Mouse (Mus musculus) liver, embryonic 13.5 days (tissue): ENCODE data around the gene Uba6. TPM values are rescaled to one million over a fixed set of nuclear protein-coding genes. Genes with fewer than 3 reads are reported as not detected.

Experiments
- ATAC-seq: fragments of 200-750 bp; cut with Nextera tagmentation; 2 replicates; pipeline ENCODE4 v1.8.0; 2017; ENCODE audit warnings: low read depth, mild to moderate bottlenecking, moderate number of reproducible peaks, moderate library complexity
- DNase-seq: peaks from one replicate; pipeline ENCODE4 v3.0.0; 2022
- H3K27ac ChIP-seq: fragments of 300-500 bp; sonication (generic); 2 replicates; pipeline ENCODE4 v1.5.1; 2015; ENCODE audit warnings: moderate library complexity, mild to moderate bottlenecking, inconsistent platforms
- H3K27me3 ChIP-seq: fragments of 300-500 bp; sonication (generic); 2 replicates; pipeline ENCODE4 v1.6.1; 2015; ENCODE audit warnings: mild to moderate bottlenecking, inconsistent platforms
- H3K36me3 ChIP-seq: fragments of 300-500 bp; sonication (generic); 2 replicates; pipeline ENCODE4 v1.6.1; 2015; ENCODE audit warnings: mild to moderate bottlenecking, inconsistent platforms
- H3K4me1 ChIP-seq: fragments of 300-500 bp; sonication (generic); replicated peaks from 2 replicates; pipeline ENCODE4 v1.6.1; 2015; ENCODE audit warnings: inconsistent platforms
- H3K4me2 ChIP-seq: fragments of 300-500 bp; sonication (generic); 2 replicates; pipeline ENCODE4 v1.6.1; 2015; ENCODE audit warnings: inconsistent platforms, mild to moderate bottlenecking, moderate library complexity
- H3K4me3 ChIP-seq: fragments of 300-500 bp; sonication (generic); replicated peaks from 2 replicates; pipeline ENCODE4 v1.5.1; 2015; ENCODE audit warnings: mild to moderate bottlenecking, inconsistent platforms
- H3K9ac ChIP-seq: fragments of 300-500 bp; sonication (generic); 2 replicates; pipeline ENCODE4 v1.6.1; 2015; ENCODE audit warnings: mild to moderate bottlenecking, inconsistent platforms
- H3K9me3 ChIP-seq: fragments of 300-500 bp; sonication (generic); replicated peaks from 2 replicates; pipeline ENCODE4 v1.6.1; 2016; ENCODE audit warnings: inconsistent platforms
- WGBS: fragments of 180-500 bp; shearing (Covaris S2); methylation state at CpG from one replicate; pipeline ENCODE4 v1.1.7; 2015; ENCODE audit not compliant: insufficient replicate concordance; 5-methylcytosine and 5-hydroxymethylcytosine counted together
- polyA plus RNA-seq: library from polyadenylated mRNA; unstranded; fragments of >200 nt; fragmentation: Nextera tagmentation; extraction: Ambion mirVana; gene quantifications from 2 replicates; pipeline ENCODE4 v1.2.1, GENCODE M21; 2015

Uba6 gene
- polyA plus RNA-seq, 1 experiment from 2014 or later = 4.1 TPM

GRCm38 (mm10) chr5:86113037-86113436 lies 59.6 kb downstream of the Uba6 start:
- ATAC-seq = no peak
- no peak for DNase-seq
- no peaks in the 10 kb centered on the region for H3K27me3 ChIP-seq
- no peak overlapping the region for H3K4me2 ChIP-seq
- no peak overlapping the region for H3K9ac ChIP-seq
- H3K4me3 ChIP-seq = no peak overlapping the region
- no peaks in the 10 kb centered on the region for H3K9me3 ChIP-seq
- H3K4me1 ChIP-seq = no peaks in the 10 kb centered on the region
- no peak overlapping the region for H3K27ac ChIP-seq
- peaks cover 9% of the 10 kb centered on the region for H3K36me3 ChIP-seq
- WGBS = 68% methylated on average over 2 of the region's 2 CpGs

- peaks cover 12% of the 10 kb centered on the region; the same call in 1 of the 2 replicates for H3K36me3 ChIP-seq
- H3K4me1 ChIP-seq = no peaks in the 10 kb centered on the region
- ATAC-seq (no peak), DNase-seq (no peak)
- H3K27ac ChIP-seq = no peak overlapping the region
- no peak overlapping the region for H3K9ac ChIP-seq
- WGBS = 73% methylated on average over 1 of the region's 1 CpGs
- no peaks in the 10 kb centered on the region for H3K9me3 ChIP-seq
- no peaks in the 10 kb centered on the region for H3K27me3 ChIP-seq
- H3K4me2 ChIP-seq = no peak overlapping the region
- no peak overlapping the region for H3K4me3 ChIP-seq
Measured at GRCm38 (mm10) chr5:86111074-86111473, 61.5 kb downstream of the Uba6 start.

GRCm38 (mm10) chr5:86106610-86107009 lies 66.0 kb downstream of the Uba6 start:
- peaks cover 8% of the 10 kb centered on the region; the same call in 1 of the 2 replicates for H3K36me3 ChIP-seq
- no peak for ATAC-seq
- no peak overlapping the region for H3K4me3 ChIP-seq
- no peak overlapping the region for H3K27ac ChIP-seq
- no peaks in the 10 kb centered on the region for H3K9me3 ChIP-seq
- no peaks in the 10 kb centered on the region for H3K27me3 ChIP-seq
- DNase-seq = no peak
- no peak overlapping the region for H3K4me2 ChIP-seq
- H3K9ac ChIP-seq = no peak overlapping the region
- 58% methylated on average over 2 of the region's 2 CpGs for WGBS
- H3K4me1 ChIP-seq = no peaks in the 10 kb centered on the region

- H3K9me3 ChIP-seq = no peaks in the 10 kb centered on the region
- H3K4me3 ChIP-seq = no peak overlapping the region
- 0 out of 2 replicates have a peak, but pooled peaks cover 3% of the 10 kb centered on the region for H3K36me3 ChIP-seq
- WGBS = 77% methylated on average over 2 of the region's 2 CpGs
- no peak overlapping the region for H3K27ac ChIP-seq
- no peaks in the 10 kb centered on the region for H3K4me1 ChIP-seq
- no peaks in the 10 kb centered on the region for H3K27me3 ChIP-seq
- ATAC-seq (no peak), DNase-seq (no peak)
- H3K4me2 ChIP-seq = no peak overlapping the region
- no peak overlapping the region for H3K9ac ChIP-seq
Measured at GRCm38 (mm10) chr5:86102176-86102575, 70.4 kb downstream of the Uba6 start.

- Histone ChIP-seq H3K9me3 (no peaks in the 10 kb centered on the region), H3K4me3 (no peak overlapping the region), H3K4me1 (no peaks in the 10 kb centered on the region), H3K9ac (no peak overlapping the region), H3K27me3 (no peaks in the 10 kb centered on the region), H3K4me2 (no peak overlapping the region), H3K27ac (no peak overlapping the region), H3K36me3 (no peaks in the 10 kb centered on the region)
- WGBS = 49% methylated on average over 3 of the region's 3 CpGs
- DNase-seq (no peak), ATAC-seq (no peak)
Measured at GRCm38 (mm10) chr5:86100621-86101020, 72.0 kb downstream of the Uba6 start.

GRCm38 (mm10) chr5:86098988-86099387 lies 73.6 kb downstream of the Uba6 start:
- no peaks in the 10 kb centered on the region; the same call in 1 of the 2 replicates for H3K4me1 ChIP-seq
- 24% methylated on average over 3 of the region's 3 CpGs for WGBS
- ATAC-seq = no peak
- no peaks in the 10 kb centered on the region for H3K27me3 ChIP-seq
- no peak for DNase-seq
- no peaks in the 10 kb centered on the region for H3K36me3 ChIP-seq
- no peaks in the 10 kb centered on the region for H3K9me3 ChIP-seq
- H3K4me3 ChIP-seq = no peak overlapping the region
- no peak overlapping the region for H3K4me2 ChIP-seq
- no peak overlapping the region for H3K27ac ChIP-seq
- H3K9ac ChIP-seq = no peak overlapping the region

GRCm38 (mm10) chr5:86094754-86095153 lies 77.8 kb downstream of the Uba6 start:
- Histone ChIP-seq H3K9ac (no peak overlapping the region), H3K9me3 (no peaks in the 10 kb centered on the region), H3K27ac (no peak overlapping the region), H3K4me2 (no peak overlapping the region), H3K4me1 (no peaks in the 10 kb centered on the region; the same call in 1 of the 2 replicates), H3K36me3 (no peaks in the 10 kb centered on the region), H3K4me3 (no peak overlapping the region), H3K27me3 (no peaks in the 10 kb centered on the region)
- ATAC-seq = 0 out of 2 replicates have a peak, but pooled peaks have one; percentile 43
- no peak for DNase-seq
- 44% methylated on average over 9 of the region's 9 CpGs for WGBS

- DNase-seq (no peak), ATAC-seq (no peak)
- Histone ChIP-seq H3K4me1 (no peaks in the 10 kb centered on the region), H3K27ac (no peak overlapping the region), H3K9ac (no peak overlapping the region), H3K4me2 (no peak overlapping the region), H3K9me3 (no peaks in the 10 kb centered on the region), H3K27me3 (no peaks in the 10 kb centered on the region), H3K4me3 (no peak overlapping the region), H3K36me3 (no peaks in the 10 kb centered on the region)
- WGBS = 39% methylated on average over 6 of the region's 6 CpGs
Measured at GRCm38 (mm10) chr5:86086751-86087150, 85.9 kb downstream of the Uba6 start.

GRCm38 (mm10) chr5:86084979-86085378 lies 87.6 kb downstream of the Uba6 start:
- Histone ChIP-seq H3K27me3 (no peaks in the 10 kb centered on the region), H3K4me2 (no peak overlapping the region), H3K4me3 (no peak overlapping the region), H3K36me3 (no peaks in the 10 kb centered on the region), H3K9me3 (no peaks in the 10 kb centered on the region), H3K4me1 (no peaks in the 10 kb centered on the region), H3K9ac (no peak overlapping the region), H3K27ac (no peak overlapping the region)
- WGBS = 48% methylated on average over 7 of the region's 7 CpGs
- no peak for DNase-seq
- ATAC-seq = no peak

GRCm38 (mm10) chr5:86083987-86084386 lies 88.6 kb downstream of the Uba6 start:
- no peak for ATAC-seq
- DNase-seq = no peak

GRCm38 (mm10) chr5:86078720-86079334 lies 93.8 kb downstream of the Uba6 start:
- Histone ChIP-seq H3K36me3 (no peaks in the 10 kb centered on the region), H3K27ac (no peak overlapping the region), H3K4me1 (no peaks in the 10 kb centered on the region), H3K9ac (no peak overlapping the region), H3K27me3 (no peaks in the 10 kb centered on the region), H3K4me3 (no peak overlapping the region), H3K4me2 (no peak overlapping the region), H3K9me3 (no peaks in the 10 kb centered on the region)
- DNase-seq (no peak), ATAC-seq (no peak)
- WGBS = 59% methylated on average over 3 of the region's 3 CpGs

More at GRCm38 (mm10) chr5:86083987-86084386, 88.6 kb downstream of the Uba6 start:
- no peak overlapping the region for H3K4me2 ChIP-seq
- H3K4me1 ChIP-seq = no peaks in the 10 kb centered on the region
- H3K27ac ChIP-seq = no peak overlapping the region
- H3K9ac ChIP-seq = no peak overlapping the region
- 65% methylated on average over 6 of the region's 6 CpGs for WGBS
- H3K4me3 ChIP-seq = no peak overlapping the region
- H3K9me3 ChIP-seq = no peaks in the 10 kb centered on the region
- no peaks in the 10 kb centered on the region for H3K27me3 ChIP-seq
- no peaks in the 10 kb centered on the region for H3K36me3 ChIP-seq

GRCm38 (mm10) chr5:86072756-86073386 lies 99.7 kb downstream of the Uba6 start:
- Histone ChIP-seq H3K4me2 (0 out of 2 replicates have a peak overlapping the region, but pooled peaks have one; percentile 24), H3K9ac (no peak overlapping the region), H3K27me3 (no peaks in the 10 kb centered on the region), H3K9me3 (no peaks in the 10 kb centered on the region), H3K36me3 (no peaks in the 10 kb centered on the region), H3K4me1 (peaks cover 14% of the 10 kb centered on the region), H3K4me3 (no peak overlapping the region), H3K27ac (no peak overlapping the region)
- WGBS = 61% methylated on average over 4 of the region's 4 CpGs
- DNase-seq (no peak), ATAC-seq (no peak)
